In the genomic region with DNA sequence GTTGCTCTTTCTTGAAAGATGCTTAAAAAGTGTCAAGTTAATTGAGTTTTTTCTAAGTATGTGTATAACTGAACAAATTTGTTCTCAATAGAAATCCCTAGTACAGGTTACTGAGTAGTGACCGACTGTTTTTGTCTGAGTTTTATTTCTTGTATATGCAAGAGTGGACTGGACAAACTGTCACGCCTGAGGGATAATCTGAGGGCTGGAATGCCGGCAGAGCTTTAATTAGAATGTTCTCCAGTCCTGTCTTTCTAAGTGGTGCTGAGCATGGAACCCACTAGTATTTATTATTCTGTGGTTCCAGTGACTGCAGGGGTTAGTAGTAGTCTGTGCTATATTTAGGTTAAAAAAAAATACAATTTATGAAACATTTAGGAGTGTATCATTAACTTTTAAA, we compare ENCODE assay signal across 21 mouse cellular contexts. TPM values are rescaled to one million over a fixed set of nuclear protein-coding genes. Genes with fewer than 3 reads are reported as not detected.
DNase-seq lines count a peak whose midpoint lies in the region; ATAC-seq and TF ChIP-seq lines count a peak whose summit lies in the region.
"Had no signal": no experiment of that assay in that cellular context is flagged by ENCODE, and none has a peak within 500 bp of the region (broad histone marks: within the 10 kb centered on the region; RNA-seq: fewer than 3 reads in every experiment).

No protein-coding gene starts in this region.

- 60% methylated on average over 3 of the region's 3 CpGs for WGBS in heart, embryonic 11.5 days (ENCODE audit: insufficient replicate concordance)
- WGBS in liver, embryonic 13.5 days (ENCODE audit: insufficient replicate concordance), result 87% methylated on average over 3 of the region's 3 CpGs
- WGBS in liver, embryonic 12.5 days (ENCODE audit: insufficient replicate concordance), result 88% methylated on average over 3 of the region's 3 CpGs
- 41% methylated on average over 3 of the region's 3 CpGs for WGBS in heart, postnatal 0 days
- 78% methylated on average over 3 of the region's 3 CpGs for WGBS in forebrain, postnatal 0 days

- H3K27me3 ChIP-seq in heart, embryonic 11.5 days (ENCODE audit: control insufficient read depth, insufficient read depth, low read length), result no peaks in the 10 kb centered on the region
- no peaks in the 10 kb centered on the region for H3K27me3 ChIP-seq in liver, embryonic 13.5 days
- H3K27me3 ChIP-seq in liver, embryonic 12.5 days (replicated peaks), result no peaks in the 10 kb centered on the region
- H3K27me3 ChIP-seq in heart, postnatal 0 days (ENCODE audit: control insufficient read depth, insufficient read depth, low read length), result no peaks in the 10 kb centered on the region
- no peaks in the 10 kb centered on the region for H3K27me3 ChIP-seq in forebrain, postnatal 0 days (ENCODE audit: insufficient read depth, low read length)
- H3K27me3 ChIP-seq: neural tube, embryonic 15.5 days; stomach, embryonic 15.5 days had no signal

- no peak for TF ChIP-seq EP300 in heart, postnatal 0 days (IDR thresholded peaks at IDR 0.05; ENCODE audit: low read depth)

- no peak overlapping the region for H3K9ac ChIP-seq in heart, embryonic 11.5 days (ENCODE audit: low read depth, low read length)
- no peak overlapping the region for H3K9ac ChIP-seq in liver, embryonic 13.5 days
- H3K9ac ChIP-seq in liver, embryonic 12.5 days, result no peak overlapping the region
- no peak overlapping the region for H3K9ac ChIP-seq in heart, postnatal 0 days (replicated peaks; ENCODE audit: low read depth, low read length)
- H3K9ac ChIP-seq in forebrain, postnatal 0 days, result no peak overlapping the region
- H3K9ac ChIP-seq: neural tube, embryonic 15.5 days; stomach, embryonic 15.5 days had no signal

- no peak overlapping the region for H3K4me3 ChIP-seq in heart, embryonic 11.5 days (ENCODE audit: low read depth, low read length)
- H3K4me3 ChIP-seq in liver, embryonic 13.5 days (replicated peaks), result no peak overlapping the region
- no peak overlapping the region for H3K4me3 ChIP-seq in liver, embryonic 12.5 days
- H3K4me3 ChIP-seq in heart, postnatal 0 days (ENCODE audit: low read depth, low read length), result no peak overlapping the region
- no peak overlapping the region for H3K4me3 ChIP-seq in forebrain, postnatal 0 days (ENCODE audit: low read depth, low read length)
- H3K4me3 ChIP-seq: layer of hippocampus, adult 2 months; neural tube, embryonic 15.5 days; stomach, embryonic 15.5 days had no signal

- no peak overlapping the region for H3K4me2 ChIP-seq in heart, embryonic 11.5 days
- H3K4me2 ChIP-seq in liver, embryonic 13.5 days, result no peak overlapping the region
- H3K4me2 ChIP-seq in liver, embryonic 12.5 days, result no peak overlapping the region
- H3K4me2 ChIP-seq in heart, postnatal 0 days (ENCODE audit: low read depth, low read length), result peak overlapping the region; percentile 40; the same call in 1 of the 2 replicates
- no peak overlapping the region for H3K4me2 ChIP-seq in forebrain, postnatal 0 days (ENCODE audit: low read depth)
- H3K4me2 ChIP-seq: neural tube, embryonic 15.5 days; stomach, embryonic 15.5 days had no signal

- DNase-seq in heart, postnatal 25 days (ENCODE audit: low spot score), result no peak
- DNase-seq in liver, embryonic 13.5 days, result no peak
- peak; percentile 35 for DNase-seq in heart, postnatal 0 days (ENCODE audit: low spot score)
- no peak for DNase-seq in MN1 (ENCODE audit: low spot score)
- no peak for DNase-seq in forebrain, postnatal 0 days
- DNase-seq: adrenal gland, adult 8-10 months; B cell, adult 2 months; cerebellum, adult 8-10 months; gastrocnemius, postnatal 14 days; layer of hippocampus, postnatal 36 days; lung, adult 18-20 months; lung, postnatal 14 days; midbrain, embryonic 14.5 days; thymus, adult 18-20 months had no signal

- ATAC-seq in heart, embryonic 11.5 days (replicated peaks; ENCODE audit: insufficient number of reproducible peaks, low FRiP score, low TSS enrichment), result no peak
- ATAC-seq in liver, embryonic 13.5 days (ENCODE audit: low read depth), result no peak
- ATAC-seq in liver, embryonic 12.5 days, result no peak
- peak; percentile 39; the same call in 1 of the 2 replicates for ATAC-seq in heart, postnatal 0 days (ENCODE audit: insufficient read depth, low read depth)
- no peak for ATAC-seq in forebrain, postnatal 0 days
- ATAC-seq: hindbrain, embryonic 16.5 days; intestine, embryonic 16.5 days had no signal

- peak overlapping the region; percentile 41; the same call in 1 of the 2 replicates for H3K27ac ChIP-seq in heart, embryonic 11.5 days (ENCODE audit: low read depth, low read length)
- 0 out of 2 replicates have a peak overlapping the region, but pooled peaks have one; percentile 29 for H3K27ac ChIP-seq in liver, embryonic 13.5 days
- no peak overlapping the region for H3K27ac ChIP-seq in liver, embryonic 12.5 days
- peak overlapping the region; percentile 77 for H3K27ac ChIP-seq in heart, postnatal 0 days (ENCODE audit: low read depth)
- no peak overlapping the region for H3K27ac ChIP-seq in forebrain, postnatal 0 days (ENCODE audit: low read depth, low read length)
- H3K27ac ChIP-seq: layer of hippocampus, adult 2 months; neural tube, embryonic 15.5 days; stomach, embryonic 15.5 days had no signal

- no peak for TF ChIP-seq CTCF in heart, postnatal 0 days (IDR thresholded peaks at IDR 0.05; ENCODE audit: low read depth)
- TF ChIP-seq CTCF in forebrain, postnatal 0 days (IDR thresholded peaks at IDR 0.05; ENCODE audit: low read depth), result no peak

- H3K9me3 ChIP-seq in heart, embryonic 11.5 days (replicated peaks; ENCODE audit: control insufficient read depth, low read length), result no peaks in the 10 kb centered on the region
- H3K9me3 ChIP-seq in liver, embryonic 13.5 days (replicated peaks), result no peaks in the 10 kb centered on the region
- H3K9me3 ChIP-seq in liver, embryonic 12.5 days (replicated peaks), result no peaks in the 10 kb centered on the region
- H3K9me3 ChIP-seq in heart, postnatal 0 days (replicated peaks; ENCODE audit: control insufficient read depth, low read length), result no peaks in the 10 kb centered on the region
- H3K9me3 ChIP-seq in forebrain, postnatal 0 days (ENCODE audit: low read length), result no peaks in the 10 kb centered on the region
- H3K9me3 ChIP-seq: neural tube, embryonic 15.5 days; stomach, embryonic 15.5 days had no signal

- H3K36me3 ChIP-seq in heart, embryonic 11.5 days (ENCODE audit: control insufficient read depth, insufficient read depth, low read length), result peaks cover 5% of the 10 kb centered on the region; the same call in 1 of the 2 replicates
- peaks cover 54% of the 10 kb centered on the region for H3K36me3 ChIP-seq in liver, embryonic 13.5 days
- H3K36me3 ChIP-seq in liver, embryonic 12.5 days, result peaks cover 50% of the 10 kb centered on the region
- peaks cover 9% of the 10 kb centered on the region; the same call in 1 of the 2 replicates for H3K36me3 ChIP-seq in heart, postnatal 0 days (replicated peaks; ENCODE audit: control insufficient read depth, insufficient read depth, low read length)
- no peaks in the 10 kb centered on the region for H3K36me3 ChIP-seq in forebrain, postnatal 0 days (ENCODE audit: insufficient read depth)

- intact Hi-C loops in heart, postnatal 25 days (cut with DNase I), result no loop called here

- peaks cover 10% of the 10 kb centered on the region for H3K4me1 ChIP-seq in heart, embryonic 11.5 days (ENCODE audit: control insufficient read depth, insufficient read depth, low read length)
- H3K4me1 ChIP-seq in liver, embryonic 13.5 days (replicated peaks), result peaks cover 61% of the 10 kb centered on the region
- H3K4me1 ChIP-seq in liver, embryonic 12.5 days, result peaks cover 52% of the 10 kb centered on the region
- peaks cover 20% of the 10 kb centered on the region for H3K4me1 ChIP-seq in heart, postnatal 0 days (ENCODE audit: control insufficient read depth, insufficient read depth)
- H3K4me1 ChIP-seq in forebrain, postnatal 0 days (ENCODE audit: insufficient read depth), result no peaks in the 10 kb centered on the region

RNA-seq across cellular contexts. Expression of gene Pum1, which starts 30.8 kb away (rescaled TPM):
- polyA plus RNA-seq in heart, embryonic 11.5 days (2014; fragmentation: Nextera tagmentation; extraction: Ambion mirVana), result 64.8 and 68.3 TPM in 2 replicates
- 10 to 100 TPM; 56.6 to 62.0 TPM for total RNA-seq in heart, postnatal 25 days (2021)
- polyA plus RNA-seq in liver, embryonic 13.5 days (2015; fragmentation: Nextera tagmentation; extraction: Ambion mirVana), result 29.7 and 36.1 TPM in 2 replicates
- polyA plus RNA-seq in liver, embryonic 12.5 days (2016; fragmentation: Nextera tagmentation; extraction: Ambion mirVana), result 43.2 and 43.7 TPM in 2 replicates
- 59.5 and 62.4 TPM in 2 replicates for total RNA-seq in heart, postnatal 0 days (2014; rRNA removed; ENCODE audit: low replicate concordance)
- 28.7 and 30.1 TPM in 2 replicates for polyA plus RNA-seq in heart, postnatal 0 days (2015; fragmentation: Nextera tagmentation; extraction: Ambion mirVana)
- total RNA-seq in forebrain, postnatal 0 days (2014; rRNA removed), result 76.9 and 84.6 TPM in 2 replicates
- polyA plus RNA-seq in forebrain, postnatal 0 days (2015; fragmentation: Nextera tagmentation; extraction: Ambion mirVana), result 59.8 and 85.6 TPM in 2 replicates

Comparison
In these comparisons a context has a peak if more than half of its experiments do, and no peak if none do; other contexts are left out.
1. H3K27ac ChIP-seq: peak in heart, embryonic 11.5 days (single experiment), liver, embryonic 13.5 days (single experiment) and heart, postnatal 0 days (single experiment); none in liver, embryonic 12.5 days (single experiment) and forebrain, postnatal 0 days (single experiment).